Mouse (Mus musculus) MN1 (cell line): ENCODE measurements around the gene Gm5965.
"Not testable (repeated sequence)": the region's sequence is repeated elsewhere in the genome, so short reads cannot be mapped to it uniquely, and the experiment has no call there.

Experiments
- DNase-seq: peaks from one replicate; pipeline ENCODE4 v3.0.0-alpha.2; 2016; ENCODE audit warnings: low spot score

Gene Gm5965

GRCm38 (mm10) chr16:88777596-88777995 is at the start of gene Gm5965:
Gene Gm5965 (plus strand): TSS chr16:88777896.
- no peak for DNase-seq

- DNase-seq = no peak
Measured at GRCm38 (mm10) chr16:88728812-88729275, 48.9 kb upstream of the Gm5965 start, which contains the start of gene Krtap13-1. Gene Krtap13-1 (plus strand): TSS chr16:88728862.

GRCm38 (mm10) chr16:88735391-88735790 is 42.3 kb upstream of the Gm5965 start:
- DNase-seq = no peak

- DNase-seq = no peak
Measured at GRCm38 (mm10) chr16:88744750-88745340, 32.9 kb upstream of the Gm5965 start.

GRCm38 (mm10) chr16:88747943-88748342 is 29.8 kb upstream of the Gm5965 start:
- no peak for DNase-seq

- DNase-seq = not testable (repeated sequence)
Measured at GRCm38 (mm10) chr16:88751535-88751934, 26.2 kb upstream of the Gm5965 start, which contains the start of gene Krtap13. Gene Krtap13 (minus strand): TSS chr16:88751635.

GRCm38 (mm10) chr16:88758547-88758946 is 19.1 kb upstream of the Gm5965 start, which contains the start of gene 2310034C09Rik:
Gene 2310034C09Rik (plus strand): TSS chr16:88758847.
- not testable (repeated sequence) for DNase-seq

GRCm38 (mm10) chr16:88774106-88774505 is 3.6 kb upstream of the Gm5965 start, which contains the start of gene 2310057N15Rik:
Gene 2310057N15Rik (minus strand): TSS chr16:88774206.
- DNase-seq = no peak

GRCm38 (mm10) chr16:88786786-88787185 is 9.1 kb downstream of the Gm5965 start:
- DNase-seq = no peak

- DNase-seq = no peak
Measured at GRCm38 (mm10) chr16:88811827-88812226, 34.1 kb downstream of the Gm5965 start, which contains the start of gene Gm20741. Gene Gm20741 (minus strand): TSS chr16:88812220.

- DNase-seq = no peak
Measured at GRCm38 (mm10) chr16:88820066-88820465, 42.4 kb downstream of the Gm5965 start, which contains the start of gene Krtap15. Gene Krtap15 (plus strand): TSS chr16:88820215.

GRCm38 (mm10) chr16:88823736-88824135 is 46.0 kb downstream of the Gm5965 start:
- no peak for DNase-seq

- DNase-seq = no peak
Measured at GRCm38 (mm10) chr16:88826095-88826652, 48.5 kb downstream of the Gm5965 start, which contains the start of gene Krtap14. Gene Krtap14 (minus strand): TSS chr16:88826145.

- no peak for DNase-seq
Measured at GRCm38 (mm10) chr16:88826978-88827377, 49.3 kb downstream of the Gm5965 start.
